Mouse (Mus musculus) granulocyte monocyte progenitor cell, adult 5-6 weeks (primary cell): ENCODE results near the gene Lrch1. TPM values are rescaled to one million over a fixed set of nuclear protein-coding genes. Genes with fewer than 3 reads are reported as not detected.

Source experiments
- ATAC-seq: replicated peaks from 2 replicates; pipeline ENCODE4 v1.8.0; 2016; ENCODE audit warnings: mild to moderate bottlenecking, moderate TSS enrichment, inconsistent platforms; ENCODE audit not compliant: poor library complexity, severe bottlenecking
- total RNA-seq, 2 experiments: library from RNA; stranded (forward) in 1 of 2; stranded (reverse) in 1 of 2; fragments of 200-712, 200-1000 nt in 1 of 2; fragments of >200 nt in 1 of 2; fragmentation: Nextera tagmentation in 1 of 2; gene quantifications; 2 replicates each; pipeline ENCODE4 v1.2.3; 2014 to 2017

Lrch1 gene
- total RNA-seq, 2 experiments from 2014 or later, result 11.3 to 12.4 TPM

- ATAC-seq, result no peak
Observed at GRCm38 (mm10) chr14:74899953-74900704, 47.5 kb downstream of the Lrch1 start.

- no peak for ATAC-seq
Observed at GRCm38 (mm10) chr14:74898939-74899338, 48.7 kb downstream of the Lrch1 start.

DNA sequence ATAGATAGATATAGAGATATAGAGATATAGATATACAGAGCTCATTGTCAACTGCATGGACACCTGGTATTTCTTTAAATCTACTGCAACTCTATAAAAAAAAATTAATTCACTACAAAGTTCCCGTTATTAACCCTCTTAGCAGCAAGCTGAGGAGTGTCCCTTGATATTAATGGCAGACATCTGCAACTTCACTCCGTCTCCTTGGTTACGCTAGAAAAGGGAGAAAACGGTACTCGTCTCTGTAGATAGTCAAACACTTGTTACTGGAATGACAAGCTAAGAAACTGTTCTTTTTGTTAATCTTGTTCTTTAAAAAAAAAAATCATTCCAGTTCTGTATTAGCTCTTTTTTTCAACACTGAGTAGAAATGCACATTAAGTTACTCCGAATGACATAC is 54.0 kb downstream of the Lrch1 start:
- no peak for ATAC-seq

GRCm38 (mm10) chr14:74893085-74893648 is 54.5 kb downstream of the Lrch1 start:
- ATAC-seq, result no peak

GRCm38 (mm10) chr14:74889304-74889703 is 58.4 kb downstream of the Lrch1 start:
- ATAC-seq, result no peak

- ATAC-seq, result no peak
Observed at GRCm38 (mm10) chr14:74888103-74888502, 59.6 kb downstream of the Lrch1 start.

DNA sequence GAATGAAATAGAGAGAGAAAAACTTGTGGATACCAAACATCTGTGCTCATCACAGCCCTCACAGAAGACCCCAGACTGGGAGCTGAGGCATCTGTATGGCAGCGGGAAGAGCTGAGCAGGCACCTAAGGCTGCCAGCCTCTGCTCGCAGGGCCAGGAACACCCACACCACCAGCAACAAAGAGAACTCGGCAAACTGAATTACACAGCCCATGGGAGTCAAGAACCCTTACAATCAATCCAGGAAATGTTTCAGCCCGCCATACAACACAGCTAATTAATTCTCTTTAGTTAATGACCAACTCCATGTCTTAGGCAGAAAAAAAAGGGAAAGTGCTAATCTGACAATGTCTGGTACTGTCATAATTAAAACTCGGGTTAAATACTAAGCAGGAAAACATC is 61.2 kb downstream of the Lrch1 start:
- ATAC-seq, result no peak

- ATAC-seq, result no peak
Observed at GRCm38 (mm10) chr14:74884920-74885319, 62.8 kb downstream of the Lrch1 start.

DNA sequence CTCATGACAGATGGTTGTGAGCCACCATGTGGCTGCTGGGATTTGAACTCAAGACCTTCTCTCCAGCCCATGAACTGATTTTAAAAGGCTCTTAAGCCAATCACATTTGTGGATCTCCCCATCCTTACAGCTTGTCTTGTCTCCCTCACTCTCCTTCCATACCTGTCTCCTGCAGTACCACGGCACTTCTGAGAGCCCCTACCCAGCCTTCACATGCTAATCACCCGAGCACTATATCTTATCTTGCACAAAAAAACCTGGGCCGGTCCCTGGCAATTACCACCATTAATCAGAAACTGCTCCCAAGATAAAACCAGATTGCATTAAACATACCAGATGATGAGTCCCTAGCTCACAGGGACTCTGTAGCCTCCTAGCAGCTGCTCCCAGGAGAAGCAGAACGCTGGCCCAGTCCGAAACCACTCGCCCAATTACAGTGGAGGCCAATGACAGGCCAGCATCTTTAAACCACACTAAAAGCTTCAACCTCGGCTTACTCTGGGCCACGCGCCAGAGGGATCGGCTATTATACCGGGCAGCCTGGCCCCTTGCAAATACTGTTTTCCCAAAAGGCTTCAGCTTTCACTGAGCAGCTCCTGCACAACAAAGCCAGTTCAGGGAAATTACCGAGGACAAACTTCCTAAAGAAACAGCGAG is 63.5 kb downstream of the Lrch1 start:
- no peak for ATAC-seq

DNA sequence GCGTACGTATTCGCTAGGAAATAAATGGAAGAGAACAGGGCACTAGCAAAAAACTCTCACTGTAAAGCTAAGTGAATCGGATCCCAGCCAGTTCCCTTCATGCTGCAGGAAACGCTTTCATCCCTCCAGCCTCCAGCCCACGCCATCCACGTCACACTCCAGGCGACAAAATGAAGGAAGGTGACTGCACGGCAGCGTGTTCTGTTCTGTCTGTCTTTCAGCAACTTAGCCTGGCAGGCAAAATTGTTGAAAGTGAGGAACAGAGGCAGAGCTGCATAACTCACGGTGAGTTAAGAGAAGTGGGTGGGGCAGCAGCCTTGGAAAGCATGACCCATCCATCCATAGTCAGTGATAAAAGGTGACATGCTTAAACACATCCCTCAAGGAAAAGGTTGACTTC is 64.5 kb downstream of the Lrch1 start:
- no peak for ATAC-seq

DNA sequence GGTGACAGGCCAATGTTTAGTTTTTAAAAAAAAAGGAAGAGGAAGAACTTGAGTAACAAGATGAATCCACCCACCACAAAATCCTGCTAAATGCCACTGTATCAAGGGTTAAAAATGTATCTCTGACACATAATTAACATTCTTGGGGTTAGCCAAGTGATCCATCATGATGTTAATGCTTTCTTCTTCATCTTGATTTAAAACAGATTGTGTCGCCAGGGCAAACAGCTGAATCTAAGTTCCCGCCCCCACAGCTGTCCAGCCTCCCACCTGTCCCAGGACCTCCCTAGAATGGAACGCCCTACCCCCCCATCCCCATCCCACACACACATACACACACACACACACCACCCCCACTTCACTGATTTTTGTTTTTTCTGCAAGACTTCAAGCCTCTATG is 64.9 kb downstream of the Lrch1 start:
- no peak; the same call in 1 of the 2 replicates for ATAC-seq

GRCm38 (mm10) chr14:74880868-74881267 is 66.8 kb downstream of the Lrch1 start:
- no peak for ATAC-seq

- ATAC-seq, result no peak
Observed at GRCm38 (mm10) chr14:74879480-74879879, 68.2 kb downstream of the Lrch1 start.

- no peak for ATAC-seq
Observed at GRCm38 (mm10) chr14:74877287-74877686, 70.4 kb downstream of the Lrch1 start.

- no peak for ATAC-seq
Observed at GRCm38 (mm10) chr14:74871220-74871619, 76.5 kb downstream of the Lrch1 start.

DNA sequence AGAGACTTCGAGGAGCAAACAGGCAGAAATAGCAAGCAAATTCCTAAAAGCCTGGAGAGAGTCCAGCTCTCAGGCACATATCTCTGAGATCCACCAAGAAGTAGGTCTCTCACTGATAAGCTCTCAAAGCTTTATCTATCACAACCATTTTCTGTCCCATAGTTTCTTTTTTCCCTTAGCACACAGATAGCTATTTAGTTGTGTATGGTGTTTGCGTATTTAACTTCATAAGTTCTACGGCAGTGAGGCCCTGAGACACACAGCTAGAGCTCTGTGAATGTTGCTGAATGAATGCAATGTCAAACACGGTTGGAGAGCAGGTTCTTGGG is 78.8 kb downstream of the Lrch1 start:
- ATAC-seq, result no peak

DNA sequence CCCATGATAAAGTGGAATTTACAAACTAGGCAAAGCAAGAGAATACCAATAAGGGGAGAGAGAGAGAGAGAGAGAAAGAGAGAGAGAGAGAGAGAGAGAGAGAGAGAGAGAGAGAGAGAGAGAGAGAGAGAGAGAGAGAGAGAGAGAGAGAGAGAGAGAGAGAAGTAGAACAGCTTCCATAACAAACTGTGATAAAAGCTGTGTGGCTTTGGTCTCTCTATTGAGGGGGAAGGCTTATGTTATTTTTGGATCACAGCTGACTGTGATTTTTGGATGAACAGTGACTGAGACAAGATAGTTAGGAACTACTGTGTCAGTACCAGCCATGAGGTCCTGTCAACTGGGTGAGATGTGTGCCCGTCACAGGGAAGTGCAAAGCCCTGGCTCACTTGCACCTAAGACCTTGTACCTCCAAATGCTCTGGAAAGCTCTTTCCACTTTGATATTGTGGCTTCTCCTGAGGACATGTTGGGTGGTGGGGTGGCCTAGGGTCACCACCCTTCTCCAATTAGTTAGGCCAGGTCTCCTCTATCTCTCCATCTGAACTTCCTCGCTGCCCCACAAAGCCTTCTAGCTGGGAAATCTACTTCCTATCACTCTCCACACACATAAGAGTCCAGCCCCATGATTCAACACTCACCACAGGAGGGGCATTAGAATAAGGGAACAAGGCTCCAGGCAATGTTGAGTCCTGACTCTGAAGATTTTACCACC is 79.3 kb downstream of the Lrch1 start:
- ATAC-seq, result peak; percentile 65

GRCm38 (mm10) chr14:74867076-74868042 is 80.3 kb downstream of the Lrch1 start:
- peak; percentile 67 for ATAC-seq

- ATAC-seq, result no peak
Observed at GRCm38 (mm10) chr14:74865738-74866137, 81.9 kb downstream of the Lrch1 start.
